Mouse (Mus musculus) liver, embryonic 12.5 days (tissue): ENCODE measurements around the gene Ube2l6. TPM values are rescaled to one million over a fixed set of nuclear protein-coding genes. Genes with fewer than 3 reads are reported as not detected.

ENCODE experiments used
- ATAC-seq: fragments of 200-750 bp; cut with Nextera tagmentation; 2 replicates; pipeline ENCODE4 v1.8.0; 2017; ENCODE audit warnings: moderate number of reproducible peaks, mild to moderate bottlenecking, moderate library complexity
- H3K27ac ChIP-seq: fragments of 300-500 bp; sonication (generic); 2 replicates; pipeline ENCODE4 v1.5.1; 2016; ENCODE audit warnings: mild to moderate bottlenecking
- H3K27me3 ChIP-seq: fragments of 300-500 bp; sonication (generic); replicated peaks from 2 replicates; pipeline ENCODE4 v1.6.1; 2016; ENCODE audit warnings: mild to moderate bottlenecking, moderate library complexity
- H3K36me3 ChIP-seq: fragments of 300-500 bp; sonication (generic); 2 replicates; pipeline ENCODE4 v1.6.1; 2016; ENCODE audit warnings: mild to moderate bottlenecking, moderate library complexity
- H3K4me1 ChIP-seq: fragments of 300-500 bp; sonication (generic); 2 replicates; pipeline ENCODE4 v1.6.1; 2016
- H3K4me2 ChIP-seq: fragments of 300-500 bp; sonication (generic); 2 replicates; pipeline ENCODE4 v1.6.1; 2016; ENCODE audit warnings: mild to moderate bottlenecking, moderate library complexity
- H3K4me3 ChIP-seq: fragments of 300-500 bp; sonication (generic); 2 replicates; pipeline ENCODE4 v1.5.1; 2016; ENCODE audit warnings: mild to moderate bottlenecking, moderate library complexity
- H3K9ac ChIP-seq: fragments of 300-500 bp; sonication (generic); 2 replicates; pipeline ENCODE4 v1.6.1; 2016; ENCODE audit warnings: mild to moderate bottlenecking, moderate library complexity
- H3K9me3 ChIP-seq: fragments of 300-500 bp; sonication (generic); replicated peaks from 2 replicates; pipeline ENCODE4 v1.6.1; 2016; ENCODE audit warnings: mild to moderate bottlenecking, moderate library complexity
- WGBS: fragments of 180-500 bp; shearing (Covaris S2); methylation state at CpG from one replicate; pipeline ENCODE4 v1.1.7; 2016; ENCODE audit not compliant: insufficient replicate concordance; 5-methylcytosine and 5-hydroxymethylcytosine counted together
- polyA plus RNA-seq: library from polyadenylated mRNA; unstranded; fragments of >200 nt; fragmentation: Nextera tagmentation; extraction: Ambion mirVana; gene quantifications from 2 replicates; pipeline ENCODE4 v1.2.1, GENCODE M21; 2016

Gene Ube2l6
- polyA plus RNA-seq, 1 experiment from 2014 or later = 293 TPM

GRCm38 (mm10) chr2:84819861-84820260 is 21.2 kb downstream of the Ube2l6 start:
- Histone ChIP-seq H3K27ac (no peak overlapping the region), H3K27me3 (peaks cover 82% of the 10 kb centered on the region), H3K4me3 (no peak overlapping the region), H3K9ac (no peak overlapping the region), H3K36me3 (no peaks in the 10 kb centered on the region), H3K4me1 (peaks cover 26% of the 10 kb centered on the region), H3K9me3 (no peaks in the 10 kb centered on the region), H3K4me2 (no peak overlapping the region)
- no peak for ATAC-seq
- 35% methylated on average over 3 of the region's 3 CpGs for WGBS

GRCm38 (mm10) chr2:84822552-84822951 is 23.9 kb downstream of the Ube2l6 start, which contains the start of gene Smtnl1:
Smtnl1 (minus strand) TSS chr2:84822652.
- ATAC-seq = no peak
- Histone ChIP-seq H3K27me3 (peaks cover 56% of the 10 kb centered on the region), H3K4me1 (peaks cover 20% of the 10 kb centered on the region), H3K4me3 (no peak within 1 kb of the TSS), H3K4me2 (no peak within 1 kb of the TSS), H3K27ac (no peak within 1 kb of the TSS), H3K9me3 (no peaks in the 10 kb centered on the region), H3K36me3 (no peaks in the 10 kb centered on the region), H3K9ac (no peak within 1 kb of the TSS)
- 37% methylated on average over 13 of the region's 13 CpGs for WGBS

- H3K27me3 ChIP-seq = peaks cover 55% of the 10 kb centered on the region
- peaks cover 26% of the 10 kb centered on the region for H3K4me1 ChIP-seq
- H3K9ac ChIP-seq = no peak overlapping the region
- no peaks in the 10 kb centered on the region for H3K9me3 ChIP-seq
- no peak overlapping the region for H3K4me3 ChIP-seq
- ATAC-seq = no peak
- peaks cover 1% of the 10 kb centered on the region for H3K36me3 ChIP-seq
- WGBS = 6% methylated on average over 2 of the region's 2 CpGs
- no peak overlapping the region for H3K27ac ChIP-seq
- no peak overlapping the region for H3K4me2 ChIP-seq
Observed at GRCm38 (mm10) chr2:84823237-84823636, 24.6 kb downstream of the Ube2l6 start.

- Histone ChIP-seq H3K9me3 (peaks cover 3% of the 10 kb centered on the region), H3K4me2 (peak within 1 kb of the TSS; percentile 98), H3K36me3 (peaks cover 33% of the 10 kb centered on the region), H3K4me3 (peak within 1 kb of the TSS; percentile 84), H3K9ac (peak within 1 kb of the TSS; percentile 82), H3K27ac (peak within 1 kb of the TSS; percentile 93), H3K27me3 (peaks cover 21% of the 10 kb centered on the region), H3K4me1 (peaks cover 44% of the 10 kb centered on the region)
- peak; percentile 81 for ATAC-seq
- under 1% methylated on average over 34 of the region's 34 CpGs for WGBS
Observed at GRCm38 (mm10) chr2:84826488-84827282, 28.1 kb downstream of the Ube2l6 start, which contains the start of gene Timm10. Timm10 (plus strand) TSS chr2:84826997.

GRCm38 (mm10) chr2:84827283-84827920 is 28.8 kb downstream of the Ube2l6 start:
- WGBS = under 1% methylated on average over 29 of the region's 29 CpGs
- H3K36me3 ChIP-seq = peaks cover 33% of the 10 kb centered on the region
- peak overlapping the region; percentile 98 for H3K4me2 ChIP-seq
- H3K9me3 ChIP-seq = peaks cover 3% of the 10 kb centered on the region
- peak overlapping the region; percentile 93 for H3K27ac ChIP-seq
- peak overlapping the region; percentile 84 for H3K4me3 ChIP-seq
- H3K4me1 ChIP-seq = peaks cover 47% of the 10 kb centered on the region
- peaks cover 14% of the 10 kb centered on the region for H3K27me3 ChIP-seq
- ATAC-seq = peak; percentile 83
- peak overlapping the region; percentile 82 for H3K9ac ChIP-seq

- H3K9me3 ChIP-seq = peaks cover 3% of the 10 kb centered on the region
- H3K4me1 ChIP-seq = peaks cover 30% of the 10 kb centered on the region
- H3K27me3 ChIP-seq = 0 out of 2 replicates have a peak, but pooled peaks cover 11% of the 10 kb centered on the region
- H3K4me2 ChIP-seq = no peak overlapping the region
- ATAC-seq = peak; percentile 57
- 0 out of 2 replicates have a peak overlapping the region, but pooled peaks have one; percentile 15 for H3K9ac ChIP-seq
- no peak overlapping the region for H3K4me3 ChIP-seq
- H3K36me3 ChIP-seq = peaks cover 33% of the 10 kb centered on the region
- WGBS = 34% methylated on average over 10 of the region's 10 CpGs
- peak overlapping the region; percentile 52 for H3K27ac ChIP-seq
Observed at GRCm38 (mm10) chr2:84831666-84832391, 33.2 kb downstream of the Ube2l6 start.

- H3K4me3 ChIP-seq = no peak overlapping the region
- 64% methylated on average over 8 of the region's 8 CpGs for WGBS
- H3K4me1 ChIP-seq = peaks cover 36% of the 10 kb centered on the region
- no peak overlapping the region for H3K27ac ChIP-seq
- no peak overlapping the region for H3K9ac ChIP-seq
- peaks cover 11% of the 10 kb centered on the region; the same call in 1 of the 2 replicates for H3K27me3 ChIP-seq
- no peaks in the 10 kb centered on the region for H3K9me3 ChIP-seq
- ATAC-seq = no peak
- H3K4me2 ChIP-seq = no peak overlapping the region
- peaks cover 10% of the 10 kb centered on the region for H3K36me3 ChIP-seq
Observed at GRCm38 (mm10) chr2:84837107-84837506, 38.5 kb downstream of the Ube2l6 start.

- H3K27ac ChIP-seq = peak overlapping the region; percentile 97; the same call in 1 of the 2 replicates
- peak overlapping the region; percentile 84 for H3K4me3 ChIP-seq
- no peaks in the 10 kb centered on the region for H3K9me3 ChIP-seq
- 34% methylated on average over 9 of the region's 9 CpGs for whole genome bisulfite sequencing
- peaks cover 44% of the 10 kb centered on the region for H3K4me1 ChIP-seq
- peak overlapping the region; percentile 83 for H3K4me2 ChIP-seq
- peak overlapping the region; percentile 93 for H3K9ac ChIP-seq
- no peak for ATAC-seq
- peaks cover 18% of the 10 kb centered on the region for H3K36me3 ChIP-seq
- peaks cover 11% of the 10 kb centered on the region; the same call in 1 of the 2 replicates for H3K27me3 ChIP-seq
Observed at GRCm38 (mm10) chr2:84837817-84838592, 39.4 kb downstream of the Ube2l6 start.

GRCm38 (mm10) chr2:84838593-84838949 is 39.9 kb downstream of the Ube2l6 start, which contains the start of gene Slc43a1:
Slc43a1 (plus strand) TSS chr2:84838850.
- H3K9ac ChIP-seq = peak within 1 kb of the TSS; percentile 93
- peak within 1 kb of the TSS; percentile 97 for H3K27ac ChIP-seq
- peaks cover 50% of the 10 kb centered on the region for H3K4me1 ChIP-seq
- no peak for ATAC-seq
- H3K4me3 ChIP-seq = peak within 1 kb of the TSS; percentile 84
- H3K36me3 ChIP-seq = peaks cover 24% of the 10 kb centered on the region
- 22% methylated on average over 10 of the region's 10 CpGs for WGBS
- peak within 1 kb of the TSS; percentile 83 for H3K4me2 ChIP-seq
- peaks cover 11% of the 10 kb centered on the region; the same call in 1 of the 2 replicates for H3K27me3 ChIP-seq
- no peaks in the 10 kb centered on the region for H3K9me3 ChIP-seq

- H3K27me3 ChIP-seq = peaks cover 11% of the 10 kb centered on the region; the same call in 1 of the 2 replicates
- H3K9me3 ChIP-seq = no peaks in the 10 kb centered on the region
- peak overlapping the region; percentile 84 for H3K4me3 ChIP-seq
- peak; percentile 62 for ATAC-seq
- peak overlapping the region; percentile 83 for H3K4me2 ChIP-seq
- H3K27ac ChIP-seq = peak overlapping the region; percentile 97
- H3K4me1 ChIP-seq = peaks cover 57% of the 10 kb centered on the region
- H3K36me3 ChIP-seq = peaks cover 31% of the 10 kb centered on the region
- WGBS = under 1% methylated on average over 47 of the region's 47 CpGs
- peak overlapping the region; percentile 93 for H3K9ac ChIP-seq
Observed at GRCm38 (mm10) chr2:84838993-84839980, 40.7 kb downstream of the Ube2l6 start.
